Mouse (Mus musculus) olfactory bulb, adult 2 months (tissue): ENCODE measurements around the gene Bicdl2. TPM values are rescaled to one million over a fixed set of nuclear protein-coding genes. Genes with fewer than 3 reads are reported as not detected.

ENCODE experiments used
- H3K27ac ChIP-seq: fragments of 200-500 bp; 2 replicates; pipeline ENCODE4 v1.5.1; 2012; ENCODE audit warnings: low read depth, low read length; ENCODE audit not compliant: insufficient read depth
- H3K4me1 ChIP-seq: fragments of 200-500 bp; 2 replicates; pipeline ENCODE4 v1.6.1; 2012; ENCODE audit warnings: low read length; ENCODE audit not compliant: control insufficient read depth, insufficient read depth
- H3K4me3 ChIP-seq: fragments of 200-500 bp; 2 replicates; pipeline ENCODE4 v1.5.1; 2012; ENCODE audit warnings: mild to moderate bottlenecking, low read depth, low read length, moderate library complexity; ENCODE audit not compliant: insufficient read depth
- CTCF ChIP-seq: fragments of 200-500 bp; IDR thresholded peaks from 2 replicates; pipeline ENCODE4 v1.5.1; 2012; ENCODE audit warnings: low read depth, mild to moderate bottlenecking, low read length, moderate library complexity; ENCODE audit not compliant: insufficient read depth
- POLR2A ChIP-seq: fragments of 200-500 bp; IDR thresholded peaks from 2 replicates; pipeline ENCODE4 v1.6.1; 2012; ENCODE audit warnings: mild to moderate bottlenecking, low read depth, low read length, moderate library complexity; ENCODE audit not compliant: insufficient read depth
- WGBS: fragments of 180-500 bp; shearing (Covaris S2); methylation state at CpG from one replicate; pipeline ENCODE4 v1.1.7; 2018; 5-methylcytosine and 5-hydroxymethylcytosine counted together
- polyA plus RNA-seq: library from polyadenylated mRNA; stranded (reverse); fragments of >200 nt; gene quantifications from 2 replicates; pipeline ENCODE4 v1.2.4, GENCODE M21; 2012; ENCODE audit warnings: low replicate concordance; ENCODE audit not compliant: missing spikeins, insufficient read depth, insufficient read length

Bicdl2 gene
- polyA plus RNA-seq, 1 experiment: not detected

DNA sequence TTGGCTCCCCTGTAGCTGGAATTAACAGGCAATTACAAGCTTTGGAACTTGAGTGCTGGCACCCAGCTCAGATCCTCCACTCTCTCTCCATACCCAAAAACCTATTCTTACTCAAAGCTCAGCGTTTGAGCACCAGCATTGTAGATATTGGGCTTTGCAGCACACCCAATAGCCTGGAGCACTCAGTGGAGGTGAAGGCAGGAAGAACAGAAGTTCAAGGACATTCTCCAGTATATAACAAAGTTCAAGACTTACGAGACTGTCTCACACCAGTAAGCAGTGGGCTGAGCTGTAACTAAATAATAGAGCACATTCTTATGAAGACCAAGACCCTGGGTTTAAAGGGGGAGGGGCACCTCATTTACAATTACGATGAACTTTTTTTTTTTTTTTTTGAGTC lies 12.5 kb downstream of the Bicdl2 start:
- 63% methylated on average over 3 of the region's 3 CpGs for WGBS

DNA sequence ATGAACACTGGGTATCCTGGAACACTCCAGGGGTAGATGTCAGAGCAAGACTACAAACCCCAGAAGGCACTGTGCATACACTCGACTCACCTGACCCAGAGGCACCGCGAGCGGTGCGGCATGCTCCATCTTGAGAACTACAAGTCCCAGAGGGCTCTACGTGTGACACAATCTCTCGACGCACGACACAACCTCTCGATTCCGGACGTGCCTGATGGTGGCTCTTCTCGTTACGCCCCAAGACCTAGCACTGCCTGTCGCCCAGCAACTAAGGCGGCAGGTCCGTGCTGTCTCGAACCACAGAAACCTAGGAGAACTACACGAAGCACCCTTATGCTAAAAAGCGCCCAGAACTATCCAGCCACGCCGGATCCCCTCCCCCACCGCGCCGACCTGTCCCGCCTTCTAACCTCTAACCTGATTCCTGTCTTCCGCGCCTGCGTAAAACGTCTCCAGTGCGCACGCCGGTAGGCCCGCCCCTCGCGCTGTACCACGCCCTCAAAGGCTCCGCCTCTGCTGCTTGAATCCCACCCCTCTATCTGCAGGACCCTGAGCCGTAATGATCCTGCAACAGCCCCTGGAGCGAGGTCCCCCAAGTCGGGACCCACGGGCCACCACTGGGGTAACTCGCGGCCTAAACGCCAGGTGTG lies 13.2 kb downstream of the Bicdl2 start, which contains the start of the genes Hcfc1r1 and Thoc6:
TSS of gene Hcfc1r1 (plus strand) at position 173 of the 650 bp plus-strand sequence.
TSS of gene Thoc6 (minus strand) at position 459 of the 650 bp plus-strand sequence.
- under 1% methylated on average over 45 of the region's 45 CpGs for WGBS
- no peak for TF ChIP-seq POLR2A
- no peak for TF ChIP-seq CTCF
- Histone ChIP-seq H3K27ac (peak within 1 kb of the TSS; percentile 94), H3K4me1 (peaks cover 31% of the 10 kb centered on the region), H3K4me3 (peak within 1 kb of the TSS; percentile 88)

More for the DNA sequence above, 12.5 kb downstream of the Bicdl2 start:
- no peak for TF ChIP-seq POLR2A
- no peak for TF ChIP-seq CTCF
- H3K4me1 ChIP-seq: peaks cover 31% of the 10 kb centered on the region
- H3K4me3 ChIP-seq: no peak overlapping the region
- no peak overlapping the region for H3K27ac ChIP-seq

DNA sequence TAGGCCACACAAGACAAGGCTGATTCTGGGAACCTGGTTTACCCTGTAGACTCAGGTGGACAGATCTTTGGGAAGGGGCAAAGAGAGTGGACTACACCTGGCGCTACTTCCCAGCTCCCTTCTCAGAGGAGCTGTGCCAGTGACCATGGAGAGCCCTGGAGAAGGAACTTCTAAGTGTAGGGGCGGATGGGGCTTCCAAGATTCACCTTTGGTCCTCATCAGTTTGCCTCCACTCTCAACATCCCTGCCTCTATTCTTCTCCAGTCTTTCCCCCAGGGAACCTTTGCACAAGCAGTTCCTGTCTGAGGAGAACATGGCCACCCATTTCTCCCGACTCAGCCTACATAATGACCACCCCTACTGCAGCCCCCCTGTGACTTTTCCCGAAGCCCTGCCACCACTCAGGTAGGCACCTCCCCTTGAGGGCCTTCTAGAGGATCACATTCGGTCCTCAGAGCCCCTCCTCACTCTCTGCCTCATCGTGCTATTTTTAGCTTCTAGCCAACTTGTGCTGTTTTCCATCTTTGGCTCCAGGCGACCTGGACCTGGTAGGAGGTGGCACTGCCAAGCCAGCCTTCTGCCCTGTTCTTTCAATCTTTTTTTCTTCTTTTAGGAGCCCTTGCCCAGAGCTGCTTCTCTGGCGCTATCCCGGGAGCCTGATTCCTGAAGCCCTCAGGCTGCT lies 14.1 kb downstream of the Bicdl2 start:
- TF ChIP-seq CTCF: no peak
- no peak for TF ChIP-seq POLR2A
- Histone ChIP-seq H3K4me1 (peaks cover 33% of the 10 kb centered on the region), H3K4me3 (peak overlapping the region; percentile 88), H3K27ac (peak overlapping the region; percentile 53)
- WGBS: 19% methylated on average over 9 of the region's 9 CpGs

GRCm38 (mm10) chr17:23675127-23675526 lies 14.8 kb downstream of the Bicdl2 start:
- H3K27ac ChIP-seq: no peak overlapping the region
- TF ChIP-seq POLR2A: no peak
- TF ChIP-seq CTCF: no peak
- peak overlapping the region; percentile 88; the same call in 1 of the 2 replicates for H3K4me3 ChIP-seq
- WGBS: 23% methylated on average over 5 of the region's 5 CpGs
- peaks cover 36% of the 10 kb centered on the region for H3K4me1 ChIP-seq

- H3K4me3 ChIP-seq: no peak overlapping the region
- H3K4me1 ChIP-seq: peaks cover 36% of the 10 kb centered on the region
- TF ChIP-seq CTCF: no peak
- no peak overlapping the region for H3K27ac ChIP-seq
- 32% methylated on average over 15 of the region's 15 CpGs for WGBS
Measured at GRCm38 (mm10) chr17:23675564-23676281, 15.4 kb downstream of the Bicdl2 start.

GRCm38 (mm10) chr17:23676473-23677031 lies 16.2 kb downstream of the Bicdl2 start:
- peaks cover 39% of the 10 kb centered on the region for H3K4me1 ChIP-seq
- no peak overlapping the region for H3K27ac ChIP-seq
- no peak for TF ChIP-seq POLR2A
- WGBS: 2% methylated on average over 37 of the region's 37 CpGs
- H3K4me3 ChIP-seq: peak overlapping the region; percentile 63

- under 1% methylated on average over 34 of the region's 34 CpGs for WGBS
- Histone ChIP-seq H3K27ac (no peak within 1 kb of the TSS), H3K4me3 (peak within 1 kb of the TSS; percentile 63), H3K4me1 (peaks cover 39% of the 10 kb centered on the region)
- TF ChIP-seq POLR2A (peak; percentile 68), CTCF (no peak)
Measured at GRCm38 (mm10) chr17:23677236-23677679, 17.0 kb downstream of the Bicdl2 start, which contains the start of gene Tnfrsf12a. TSS of gene Tnfrsf12a (minus strand) at chr17:23677468.

DNA sequence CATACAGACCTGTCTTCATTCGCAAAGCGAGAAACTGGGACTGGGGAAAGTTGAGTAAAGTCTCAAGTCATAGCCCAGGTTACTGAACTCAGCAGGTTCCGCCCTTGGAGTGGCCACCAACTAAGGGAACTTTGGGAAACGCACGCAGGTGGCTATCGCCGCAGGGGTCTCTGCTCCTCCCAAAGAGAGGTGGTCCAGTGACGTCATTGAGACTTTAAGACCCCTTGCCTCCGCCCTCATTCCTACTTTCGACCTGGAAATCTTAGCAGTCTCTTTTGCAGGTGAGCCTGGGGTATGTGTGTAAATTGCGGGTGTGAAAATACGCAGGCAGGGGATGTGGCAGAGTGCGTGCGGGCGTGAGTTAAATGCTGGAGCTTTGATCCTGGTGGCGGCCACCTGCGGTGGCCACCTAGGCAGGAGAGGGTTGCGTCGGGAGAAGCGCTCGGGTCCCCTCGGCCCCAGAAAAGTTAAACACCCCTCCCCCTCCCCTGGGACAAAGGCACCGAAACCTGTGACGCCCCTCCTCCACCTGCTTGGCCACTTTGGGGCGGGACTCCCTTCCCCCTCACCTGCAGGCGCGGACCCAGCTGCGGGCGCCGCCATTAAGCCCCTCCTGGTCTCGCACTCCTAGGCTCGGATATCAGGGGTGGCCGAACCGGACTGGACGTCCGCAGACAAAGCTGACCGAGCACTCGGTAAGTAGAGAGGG lies 19.0 kb downstream of the Bicdl2 start, which contains the start of gene Cldn6:
TSS of gene Cldn6 (plus strand) at position 123 of the 709 bp plus-strand sequence.
- 5% methylated on average over 38 of the region's 38 CpGs for WGBS
- no peak for TF ChIP-seq POLR2A
- no peak for TF ChIP-seq CTCF
- no peak within 1 kb of the TSS for H3K4me3 ChIP-seq

More for the DNA sequence above, 19.0 kb downstream of the Bicdl2 start, which contains the start of gene Cldn6:
- Histone ChIP-seq H3K4me1 (peaks cover 35% of the 10 kb centered on the region), H3K27ac (no peak within 1 kb of the TSS)
